Mouse (Mus musculus) NIH3T3 (cell line): ENCODE measurements around the gene Calm1.
"Not testable (repeated sequence)": the region's sequence is repeated elsewhere in the genome, so short reads cannot be mapped to it uniquely, and the experiment has no call there.

Experiments used
- DNase-seq: peaks from one replicate; pipeline ENCODE4 v3.0.0-alpha.2; 2012; ENCODE audit warnings: low read depth

The Calm1 gene

DNA sequence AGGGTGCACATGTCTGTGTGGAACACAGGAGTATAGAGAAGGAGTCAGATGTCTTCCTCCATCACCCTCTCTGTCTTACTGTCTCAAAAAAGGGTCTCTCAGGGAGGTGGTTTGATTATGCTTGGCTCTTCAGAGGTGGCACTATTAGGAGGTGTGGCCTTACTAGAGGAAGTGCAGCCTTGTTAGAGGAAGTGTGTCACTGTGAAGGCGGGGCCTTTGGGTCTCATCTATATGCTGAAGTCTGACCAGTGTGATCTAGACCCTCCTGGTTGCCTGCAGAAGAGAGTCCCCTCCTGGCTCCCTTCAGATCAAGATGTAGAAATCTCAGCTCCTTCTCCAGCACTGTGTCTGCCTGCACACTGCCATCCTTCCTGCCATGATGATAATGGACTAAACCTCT lies 5.1 kb upstream of the Calm1 start:
- no peak for DNase-seq

DNA sequence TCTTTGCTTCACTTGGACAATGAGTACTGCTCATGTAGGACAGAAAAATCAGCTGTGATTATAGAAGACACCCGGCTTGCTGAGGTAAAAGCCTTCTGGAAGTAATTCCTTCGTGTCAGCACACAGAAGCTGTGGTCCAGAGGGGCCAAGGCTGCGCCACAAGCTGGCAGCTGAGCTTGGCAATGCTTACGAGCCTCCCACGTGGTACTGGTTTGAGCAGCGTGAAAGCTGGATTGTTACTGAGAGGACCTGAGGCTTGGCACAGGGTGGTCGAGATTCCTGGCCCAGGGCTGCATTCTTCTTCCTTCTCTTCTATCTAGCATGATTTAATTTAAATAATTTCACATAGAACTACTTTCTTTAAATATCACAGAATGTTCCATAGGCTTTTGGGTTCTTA lies 2.4 kb upstream of the Calm1 start:
- DNase-seq = no peak

DNA sequence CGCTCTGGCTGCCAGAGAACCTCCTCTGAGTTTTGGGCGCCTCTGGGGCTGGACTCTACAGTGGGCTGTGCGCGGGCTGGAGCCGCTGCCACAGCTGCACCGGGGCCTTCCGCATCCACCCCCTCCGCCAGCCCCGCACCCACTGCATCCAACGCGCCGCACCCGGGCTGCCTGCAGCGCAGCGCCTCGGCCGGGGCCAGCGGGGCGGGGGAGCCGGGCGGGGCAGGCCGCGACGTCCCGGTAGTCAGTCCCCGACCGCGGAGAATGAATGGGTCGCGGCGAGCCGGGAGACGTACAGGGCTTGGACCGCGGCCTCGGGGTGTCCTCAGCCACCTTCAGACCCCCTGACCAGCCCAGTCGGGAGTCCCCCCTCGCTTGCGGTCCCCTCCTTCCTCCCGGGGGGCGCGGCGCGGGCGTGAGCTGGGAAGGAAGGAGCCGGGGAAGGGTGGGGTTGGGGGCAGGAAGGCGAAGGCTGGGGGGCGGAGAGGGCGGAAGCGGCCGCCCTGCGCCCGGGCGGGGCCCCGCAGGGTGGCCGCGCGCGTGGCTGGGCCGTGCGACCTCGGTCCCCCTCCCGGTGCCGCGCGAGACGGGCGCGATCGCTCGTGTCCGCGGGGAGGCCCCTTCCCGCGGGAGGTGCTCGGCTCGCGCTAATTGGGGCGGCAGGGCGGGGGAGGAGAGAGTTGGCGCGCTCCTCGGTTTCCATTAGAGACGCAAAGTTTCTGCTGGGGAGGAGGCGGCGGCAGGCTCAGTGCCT lies 833 bp downstream of the Calm1 start:
- DNase-seq = peak; percentile 72

DNA sequence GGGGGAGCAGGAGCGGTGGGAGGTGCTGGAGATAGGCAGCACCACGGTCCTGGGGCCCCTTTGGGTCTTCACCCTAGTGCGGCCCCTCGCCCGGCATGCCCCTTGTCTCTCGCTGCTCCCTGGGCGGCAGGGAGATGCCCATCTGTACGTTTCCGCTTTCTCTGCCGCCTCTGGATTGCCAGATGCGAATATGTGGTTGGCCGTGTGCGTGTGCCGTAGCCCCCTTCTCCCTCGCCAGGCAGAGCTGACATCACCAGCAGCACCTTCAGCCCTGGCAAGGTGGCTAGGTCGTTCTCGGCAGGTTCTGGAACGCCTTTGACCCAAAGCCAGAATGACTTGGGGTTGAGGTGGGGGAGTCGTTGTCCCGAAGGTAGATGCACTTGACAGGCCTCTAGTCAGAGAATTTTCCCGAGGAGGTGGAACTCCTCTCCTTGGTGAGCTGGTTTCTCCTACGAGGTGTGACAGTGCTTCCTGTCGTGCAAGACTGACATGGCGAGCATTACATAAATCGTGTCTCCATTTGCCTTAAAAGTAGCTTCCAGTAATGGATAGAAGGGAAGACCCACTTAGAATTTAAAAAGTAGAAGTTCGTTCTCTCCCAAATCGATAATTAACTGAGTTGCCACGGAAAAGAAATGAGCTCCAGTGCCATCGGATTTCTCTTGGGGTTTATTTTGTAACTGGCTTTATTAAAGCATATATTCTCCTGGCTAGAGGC lies 1.6 kb downstream of the Calm1 start:
- no peak for DNase-seq

DNA sequence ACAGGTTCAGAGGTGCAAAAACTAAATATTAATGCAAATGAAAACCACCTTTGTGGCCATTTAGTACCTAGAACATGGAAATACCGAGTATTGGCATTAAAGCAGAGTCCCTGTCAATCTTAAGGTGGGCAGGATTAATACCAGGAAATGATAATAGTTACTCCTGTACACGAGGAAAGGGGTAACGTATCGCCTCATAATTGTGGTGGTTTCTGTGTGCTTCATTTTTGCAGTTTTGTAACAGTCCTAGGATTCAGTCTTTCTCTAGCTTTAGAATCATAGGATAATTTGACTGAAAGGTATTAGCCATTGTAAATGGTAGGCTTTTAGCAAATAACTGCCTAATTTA lies 2.1 kb downstream of the Calm1 start:
- DNase-seq = no peak

DNA sequence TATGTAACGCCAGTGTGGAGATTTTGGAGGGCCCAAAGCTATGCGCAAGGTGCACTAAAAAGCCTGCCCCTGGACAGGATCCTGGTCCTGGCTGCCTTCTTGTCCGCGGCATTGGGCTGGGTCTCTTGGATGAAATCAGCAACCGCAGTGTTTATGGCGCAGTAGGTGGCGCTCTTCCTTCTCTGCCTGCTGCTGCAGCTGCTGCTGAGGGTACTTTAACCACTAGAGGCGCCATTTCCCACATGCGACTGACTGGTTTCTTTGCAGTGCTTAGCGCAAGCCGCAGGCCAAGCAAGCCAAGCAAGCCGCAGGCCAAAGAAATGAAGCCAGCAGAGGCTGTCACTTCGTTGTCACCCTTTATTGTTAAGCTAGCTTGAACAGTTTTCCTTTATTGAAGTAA lies 2.6 kb downstream of the Calm1 start:
- DNase-seq = peak; percentile 97

DNA sequence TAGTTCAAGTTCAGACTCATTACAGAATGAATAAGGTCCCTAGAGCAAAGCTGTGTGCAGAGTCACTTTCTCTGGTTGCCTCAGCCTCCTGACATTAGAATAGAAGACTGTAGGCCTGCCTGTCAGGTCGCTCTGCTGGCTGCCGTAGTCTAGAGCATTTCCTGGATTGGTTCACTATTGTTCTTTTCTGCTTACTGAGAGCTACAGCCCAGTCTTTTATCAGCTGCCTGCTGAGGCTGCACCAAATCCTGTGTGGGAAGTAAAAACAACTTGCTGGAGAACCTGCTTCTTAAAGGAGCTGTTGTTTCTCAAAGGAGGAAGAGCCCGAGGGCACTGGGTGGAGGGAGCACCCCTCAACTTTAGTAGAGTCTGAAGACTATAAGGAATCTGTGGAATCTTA lies 4.5 kb downstream of the Calm1 start:
- no peak for DNase-seq

DNA sequence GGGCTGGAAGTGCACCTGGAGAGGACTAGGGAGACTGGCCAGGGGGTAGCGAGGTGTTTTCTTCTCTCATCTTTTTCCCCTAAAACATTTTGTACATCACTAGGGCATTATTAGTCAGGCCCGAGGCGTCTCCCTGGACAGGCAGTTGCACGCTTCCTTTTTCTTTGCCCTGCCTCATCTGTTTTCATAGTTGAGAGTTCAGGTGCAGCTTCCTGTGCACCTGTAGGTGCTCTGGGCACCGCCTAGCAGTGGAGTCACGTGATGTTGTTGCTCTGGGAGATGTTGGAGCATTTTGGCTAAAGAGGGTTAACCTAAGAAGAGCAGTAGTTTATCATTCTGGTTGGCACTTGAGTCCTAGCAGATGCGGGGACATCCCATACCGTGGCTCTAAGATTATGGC lies 5.9 kb downstream of the Calm1 start:
- DNase-seq = no peak

DNA sequence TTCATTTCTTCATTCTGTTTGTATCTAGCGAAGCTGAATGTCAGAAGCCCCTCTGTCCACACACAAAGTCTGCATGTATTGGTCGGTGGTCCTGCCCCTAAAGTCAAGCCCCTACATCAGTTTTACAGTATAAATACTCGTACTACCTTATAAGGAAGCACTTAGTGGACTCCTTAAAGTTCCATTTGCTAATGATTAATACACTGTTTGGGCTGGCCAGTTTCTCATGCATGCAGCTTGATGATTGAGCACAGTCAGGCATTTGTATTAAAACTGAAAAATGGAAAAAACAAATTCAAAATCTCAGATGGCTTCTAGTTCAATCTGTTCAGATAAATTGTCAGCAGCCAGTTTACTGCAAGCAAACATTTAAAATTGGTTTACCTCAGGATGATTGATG lies 7.3 kb downstream of the Calm1 start:
- no peak for DNase-seq

DNA sequence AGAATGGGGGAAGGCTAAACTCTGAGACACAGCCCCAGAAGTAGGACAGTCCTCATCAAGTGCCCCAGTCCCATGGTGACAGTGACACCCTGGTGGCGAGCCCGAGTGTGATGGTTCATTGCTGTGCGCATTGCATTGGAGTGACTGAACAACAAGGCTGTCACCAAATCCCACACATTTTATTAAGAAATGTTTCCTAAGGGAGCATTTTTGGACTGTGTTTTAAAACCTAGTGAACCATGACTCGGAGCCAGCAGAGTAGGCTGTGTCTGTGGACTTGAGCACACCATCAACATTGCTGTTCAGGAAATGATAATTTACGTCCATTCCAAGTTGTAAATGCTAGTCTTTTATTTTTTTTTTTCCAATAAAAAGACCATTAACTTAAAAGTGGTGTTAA lies 7.7 kb downstream of the Calm1 start:
- DNase-seq = no peak

DNA sequence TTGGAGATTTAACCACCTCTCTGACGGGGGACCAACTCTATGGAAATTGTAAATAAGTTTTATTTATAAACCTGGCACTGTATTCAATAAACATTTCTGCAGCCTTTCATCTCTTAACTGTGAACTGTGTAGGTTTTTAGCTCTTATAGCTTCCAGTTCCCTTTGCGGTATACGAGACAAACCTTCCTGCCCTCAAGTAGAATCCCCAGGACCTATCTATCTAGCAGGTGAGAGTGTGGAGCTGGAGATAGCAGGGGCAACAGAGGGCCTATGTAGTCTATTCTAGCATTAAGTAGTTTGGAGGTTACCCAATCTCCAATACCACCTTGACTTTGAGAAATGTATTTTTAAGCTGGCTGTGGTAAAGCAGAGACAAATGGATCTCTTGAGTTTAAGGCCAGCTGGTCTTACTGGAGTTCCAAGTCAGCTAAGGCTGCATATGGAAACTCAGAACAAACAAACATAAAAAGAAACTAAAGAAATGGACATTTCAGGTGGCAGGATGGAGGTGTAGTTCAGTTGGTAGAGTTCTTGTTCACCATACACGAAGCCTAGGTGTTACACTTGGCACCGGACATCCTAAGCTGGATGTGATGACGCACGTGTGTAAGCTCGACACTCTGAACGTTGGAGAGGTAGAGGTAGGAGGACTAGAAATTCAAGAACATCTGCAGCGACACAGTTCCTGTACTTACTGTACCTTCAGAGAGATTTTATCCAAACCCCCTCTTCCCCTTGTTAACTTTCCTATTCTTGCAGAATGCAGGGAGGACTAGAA lies 10.7 kb downstream of the Calm1 start:
- DNase-seq = no peak

DNA sequence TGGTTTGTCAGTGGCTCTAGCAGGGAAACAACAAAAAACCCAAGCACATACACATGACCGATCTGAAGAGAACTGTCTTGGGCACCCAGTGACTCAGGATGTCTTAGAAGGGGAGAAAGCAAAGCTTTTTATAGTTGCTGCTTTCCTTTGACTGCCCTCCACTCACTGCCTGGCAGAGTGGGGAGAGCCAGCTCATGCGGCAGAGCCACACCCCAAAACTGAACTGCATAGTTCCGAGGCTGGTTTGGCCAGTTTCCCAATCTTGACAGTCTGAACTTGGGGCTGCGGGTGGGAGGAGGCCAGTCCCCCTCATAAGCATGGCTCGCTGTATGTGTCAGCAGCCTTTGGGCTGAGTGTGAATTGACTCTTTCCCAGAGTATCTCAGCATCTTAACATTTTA lies 11.7 kb downstream of the Calm1 start:
- DNase-seq = peak; percentile 94

DNA sequence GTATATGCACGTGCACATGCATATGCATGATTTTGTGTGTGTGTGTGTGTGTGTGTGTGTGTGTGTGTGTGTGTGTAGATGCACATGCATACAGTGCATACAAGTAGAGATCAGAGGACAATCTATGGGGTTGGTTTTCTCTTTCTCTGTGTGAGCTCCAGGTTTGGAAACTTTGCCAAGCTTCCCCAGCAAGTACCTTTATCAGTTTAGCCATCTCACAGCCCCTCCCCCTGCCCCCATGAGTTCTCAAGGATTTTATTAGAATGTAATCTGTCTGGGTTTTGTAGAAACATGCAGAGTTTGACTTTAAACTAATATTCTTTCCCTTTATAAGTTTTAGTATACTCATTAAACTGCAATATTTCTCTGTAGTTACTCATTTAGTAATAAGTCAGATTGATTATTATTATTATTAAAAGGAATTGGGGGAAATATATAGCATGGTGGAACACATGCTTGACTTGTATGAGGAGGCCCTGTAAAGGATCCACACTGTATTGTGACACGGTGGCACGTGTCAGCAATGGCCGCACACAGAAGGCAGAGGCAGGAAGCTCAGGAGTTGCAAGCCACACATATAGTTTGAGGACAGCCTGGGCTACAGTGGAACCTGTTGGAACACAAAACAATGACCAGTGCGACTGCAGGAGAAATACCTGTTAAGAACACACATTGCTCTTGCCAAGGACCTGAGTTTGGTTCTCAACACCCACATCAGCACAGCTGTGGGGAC lies 12.4 kb downstream of the Calm1 start:
- peak; percentile 53 for DNase-seq

DNA sequence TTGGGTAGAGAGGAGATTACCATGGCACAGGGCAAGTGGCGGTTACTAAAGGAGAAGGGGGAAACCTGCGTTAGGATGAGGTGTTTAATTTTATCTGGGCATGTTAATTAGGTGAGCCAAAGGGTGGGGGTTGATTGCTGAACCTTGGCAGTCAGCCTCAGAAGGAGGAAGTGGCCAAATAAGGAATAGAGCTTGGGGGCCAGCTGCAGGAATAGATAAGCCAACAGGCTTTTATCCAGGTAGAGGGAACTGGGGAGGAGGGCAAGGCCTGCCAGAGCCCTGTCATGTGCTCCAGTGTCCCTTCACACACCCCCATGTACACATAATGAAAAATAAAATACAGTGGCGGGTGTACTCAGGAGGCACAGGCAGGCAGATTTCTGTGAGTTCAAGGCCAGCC lies 13.2 kb downstream of the Calm1 start:
- DNase-seq = no peak

DNA sequence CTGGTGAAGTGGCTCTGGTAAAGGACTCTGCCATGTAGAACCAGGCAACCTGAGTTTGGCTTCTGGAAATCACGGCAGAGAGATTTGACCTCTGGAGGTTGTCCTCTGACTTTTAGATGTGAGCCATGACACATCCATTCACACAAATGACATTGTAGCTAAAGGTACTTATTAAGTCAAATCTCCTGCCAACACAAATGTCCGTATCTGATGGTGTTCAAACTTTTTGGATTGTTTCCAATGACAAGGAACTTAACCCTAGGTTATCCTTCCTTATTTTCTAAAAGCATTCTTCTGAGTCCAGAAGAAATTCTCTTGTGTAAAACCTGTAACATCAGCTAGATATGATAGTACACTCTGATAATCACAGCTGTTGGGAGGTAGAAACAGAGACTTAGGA lies 13.9 kb downstream of the Calm1 start:
- no peak for DNase-seq

DNA sequence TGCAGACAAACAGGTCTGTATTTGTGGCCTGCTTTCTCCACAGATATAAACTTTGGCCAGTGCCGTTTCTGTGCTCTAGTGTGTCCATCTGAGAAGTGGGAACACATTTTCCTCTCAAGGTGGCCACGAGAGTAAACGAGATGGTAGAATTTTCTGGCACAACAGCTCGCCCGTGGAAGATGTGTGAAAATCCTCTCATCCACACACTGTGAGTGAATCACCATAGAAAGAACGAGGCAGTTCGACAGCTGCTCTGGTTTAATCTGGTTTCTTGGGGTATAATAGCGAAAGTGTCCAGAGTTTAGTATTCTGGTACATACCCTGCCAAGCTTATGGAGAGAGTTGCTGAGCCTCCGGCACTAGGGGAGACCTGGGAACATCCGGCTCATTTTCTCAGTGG lies 14.9 kb downstream of the Calm1 start:
- no peak for DNase-seq

DNA sequence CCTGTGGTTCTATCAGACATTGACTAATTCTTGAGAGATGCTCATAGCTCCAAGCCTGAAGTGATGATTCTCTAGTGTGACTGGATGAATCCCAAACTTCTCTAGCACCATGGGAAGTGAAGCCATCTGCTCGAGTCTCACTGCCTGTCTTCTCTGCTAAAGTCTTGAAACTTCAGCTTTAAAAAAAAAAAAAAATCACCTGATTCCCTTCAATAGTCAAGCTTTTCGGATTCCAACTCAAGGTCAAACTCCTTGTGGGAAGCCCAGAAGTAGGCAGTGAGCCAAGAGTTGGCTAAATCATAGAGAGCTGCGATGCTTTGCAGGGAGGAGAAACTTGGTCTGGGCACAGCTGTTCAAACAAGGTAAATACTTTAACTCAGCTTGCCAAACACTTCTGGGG lies 15.5 kb downstream of the Calm1 start:
- DNase-seq = peak; percentile 51

DNA sequence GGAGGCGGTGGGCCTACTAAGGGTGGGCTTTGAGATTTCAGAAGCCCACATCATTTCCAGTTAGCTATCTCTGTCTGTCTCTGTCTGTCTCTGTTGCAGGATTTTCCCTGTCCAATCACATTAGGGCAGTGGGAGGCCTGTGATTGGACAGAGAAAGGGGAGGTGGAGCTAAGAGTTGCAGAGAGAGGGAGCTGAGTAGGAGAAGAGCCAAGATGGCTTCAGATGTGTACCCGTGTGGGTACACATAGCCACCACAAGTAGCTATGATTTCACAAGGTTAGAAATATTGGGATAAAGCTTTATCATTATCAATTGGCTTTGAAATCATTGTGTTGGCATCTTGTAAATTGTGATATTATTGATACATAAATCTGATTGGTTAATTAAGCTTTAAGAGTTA lies 17.9 kb downstream of the Calm1 start:
- not testable (repeated sequence) for DNase-seq

DNA sequence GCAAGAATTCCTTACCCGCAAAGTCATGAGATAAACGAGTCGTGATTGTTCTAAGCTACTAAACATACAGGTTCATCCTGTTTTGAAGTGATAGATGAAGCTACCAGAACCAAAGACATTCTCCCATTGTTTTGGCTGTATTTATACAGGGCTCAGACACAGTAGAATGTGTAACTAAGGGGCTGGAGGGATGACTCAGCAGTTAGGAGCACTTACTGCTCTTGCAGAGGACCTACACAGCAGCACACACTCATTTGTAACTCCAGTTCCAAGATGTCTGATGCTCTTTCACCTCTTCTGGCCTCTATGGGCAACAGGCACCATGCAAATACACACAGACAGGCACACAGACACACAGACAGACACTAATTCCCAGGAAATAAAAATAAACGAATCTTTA lies 20.8 kb downstream of the Calm1 start:
- peak; percentile 39 for DNase-seq

DNA sequence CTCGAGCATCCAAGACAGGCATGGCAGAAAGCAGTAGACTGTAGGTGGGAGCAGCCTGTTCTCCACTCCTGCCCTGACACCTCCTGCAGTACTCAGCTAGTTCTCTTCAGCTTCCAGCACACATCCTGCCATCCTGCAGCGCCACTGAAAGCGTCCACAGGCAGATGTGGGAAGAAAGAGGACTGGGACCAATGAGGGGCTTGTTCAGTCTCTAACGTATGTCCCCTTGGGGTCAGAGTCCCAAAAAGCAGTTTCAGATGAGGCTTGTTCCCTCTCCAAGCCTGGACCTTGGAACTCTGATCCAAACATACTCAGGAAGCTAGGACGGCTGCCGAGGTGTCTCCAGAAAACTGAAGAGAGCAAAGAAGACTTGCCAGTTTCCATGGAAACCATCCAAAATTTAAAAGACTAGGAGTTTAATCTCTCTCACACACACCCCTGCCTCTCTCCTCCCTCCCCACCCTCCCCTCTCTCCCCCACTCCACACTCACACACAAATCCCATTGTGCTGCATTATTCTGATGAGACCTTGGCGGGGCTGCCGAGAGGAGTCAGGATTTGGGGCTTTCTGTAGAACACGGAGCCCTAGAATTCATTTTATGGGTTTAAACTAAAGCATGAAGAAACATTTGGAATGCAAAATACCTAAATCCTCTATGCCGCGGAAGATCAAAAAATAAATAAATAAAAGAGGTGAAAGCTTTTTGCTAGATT lies 22.5 kb downstream of the Calm1 start:
- no peak for DNase-seq

DNA sequence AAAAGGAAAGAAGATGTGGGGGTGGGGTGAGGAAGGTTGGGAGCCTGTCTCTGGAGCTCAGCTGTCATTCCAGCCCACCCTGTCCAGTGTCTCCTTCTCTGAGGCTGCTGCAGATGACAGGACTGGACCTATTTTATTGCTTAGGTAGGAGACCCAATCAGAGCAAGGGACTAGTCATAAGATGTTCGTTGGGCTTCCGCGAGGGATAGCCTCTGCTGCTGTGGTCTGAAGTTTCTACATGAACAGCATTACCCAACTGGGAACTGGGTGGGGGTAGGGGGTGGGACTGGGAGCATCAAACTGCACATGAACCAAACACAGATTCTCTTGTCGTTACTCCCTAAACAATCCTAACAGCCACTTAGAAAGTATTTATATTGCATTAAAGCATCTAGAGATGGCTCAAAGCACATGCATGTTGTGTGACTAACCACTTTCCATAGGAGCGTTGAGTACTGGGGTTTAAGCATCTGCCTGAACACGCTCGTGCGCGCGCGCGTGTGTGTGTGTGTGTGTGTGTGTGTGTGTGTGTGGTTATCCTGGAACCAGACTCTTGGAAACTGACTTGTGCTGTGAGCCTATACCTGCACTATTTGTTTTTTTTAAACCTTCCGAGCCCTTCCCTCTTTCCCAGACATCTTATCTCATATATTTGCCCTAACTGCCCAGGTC lies 23.2 kb downstream of the Calm1 start:
- DNase-seq = no peak
